Mouse (Mus musculus) liver, postnatal 0 days (tissue): ENCODE measurements around the gene Gm9837. TPM values are rescaled to one million over a fixed set of nuclear protein-coding genes. Genes with fewer than 3 reads are reported as not detected.

Source experiments
- ATAC-seq: fragments of 200-750 bp; cut with Nextera tagmentation; 2 replicates; pipeline ENCODE4 v1.8.0; 2017; ENCODE audit warnings: mild to moderate bottlenecking, moderate library complexity
- DNase-seq: peaks from one replicate; pipeline ENCODE4 v3.0.0-alpha.2; 2016
- H3K27ac ChIP-seq: fragments of 300-500 bp; sonication (generic); 2 replicates; pipeline ENCODE4 v1.5.1; 2014; ENCODE audit warnings: antibody characterized with exemption, moderate library complexity, mild to moderate bottlenecking, low read depth
- H3K27me3 ChIP-seq: fragments of 300-500 bp; sonication (generic); 2 replicates; pipeline ENCODE4 v1.6.1; 2014; ENCODE audit warnings: low read length, control low read depth, mixed read lengths; ENCODE audit not compliant: insufficient read depth
- H3K36me3 ChIP-seq: fragments of 300-500 bp; sonication (generic); replicated peaks from 2 replicates; pipeline ENCODE4 v1.6.1; 2014; ENCODE audit warnings: mild to moderate bottlenecking, control low read depth, low read length, moderate library complexity, mixed read lengths; ENCODE audit not compliant: insufficient read depth
- H3K4me1 ChIP-seq: fragments of 300-500 bp; sonication (generic); 2 replicates; pipeline ENCODE4 v1.6.1; 2014; ENCODE audit warnings: antibody characterized with exemption, mild to moderate bottlenecking, control low read depth; ENCODE audit not compliant: insufficient read depth
- H3K4me2 ChIP-seq: fragments of 300-500 bp; sonication (generic); 2 replicates; pipeline ENCODE4 v1.6.1; 2014; ENCODE audit warnings: low read depth, mild to moderate bottlenecking, low read length, moderate library complexity, mixed read lengths
- H3K4me3 ChIP-seq: fragments of 300-500 bp; sonication (generic); 2 replicates; pipeline ENCODE4 v1.5.1; 2014; ENCODE audit warnings: low read depth, low read length
- H3K9ac ChIP-seq: fragments of 300-500 bp; sonication (generic); replicated peaks from 2 replicates; pipeline ENCODE4 v1.6.1; 2014; ENCODE audit warnings: mild to moderate bottlenecking, moderate library complexity
- H3K9me3 ChIP-seq: fragments of 300-500 bp; sonication (generic); 2 replicates; pipeline ENCODE4 v1.6.1; 2016; ENCODE audit warnings: mild to moderate bottlenecking, control low read depth, low read length, mixed read lengths
- CTCF ChIP-seq: sonication (generic); IDR thresholded peaks from 2 replicates; pipeline ENCODE4 v1.5.1; 2016; ENCODE audit warnings: antibody characterized with exemption, low read depth
- EP300 ChIP-seq: IDR thresholded peaks from 2 replicates; pipeline ENCODE4 v1.6.1; 2016; ENCODE audit warnings: antibody characterized with exemption, low read depth, mild to moderate bottlenecking
- WGBS: fragments of 180-500 bp; shearing (Covaris S2); extraction: QIAGEN DNeasy Blood & Tissue Kit; methylation state at CpG from one replicate; pipeline ENCODE4 v1.1.7; 2014; ENCODE audit not compliant: insufficient replicate concordance; 5-methylcytosine and 5-hydroxymethylcytosine counted together
- polyA plus RNA-seq: library from polyadenylated mRNA; unstranded; fragments of >200 nt; fragmentation: Nextera tagmentation; extraction: Ambion mirVana; gene quantifications from 2 replicates; pipeline ENCODE4 v1.2.1, GENCODE M21; 2015

The Gm9837 gene
- polyA plus RNA-seq, 1 experiment from 2014 or later = not detected

- WGBS = 52% methylated on average over 4 of the region's 4 CpGs
- ATAC-seq (peak; percentile 73), DNase-seq (peak; percentile 44)
- no peak for TF ChIP-seq CTCF
- TF ChIP-seq EP300 = peak; percentile 98
- peak overlapping the region; percentile 79 for H3K4me2 ChIP-seq
- peak overlapping the region; percentile 39 for H3K9ac ChIP-seq
- peaks cover 40% of the 10 kb centered on the region for H3K27me3 ChIP-seq
- peak overlapping the region; percentile 15 for H3K4me3 ChIP-seq
- H3K27ac ChIP-seq = peak overlapping the region; percentile 87
- no peaks in the 10 kb centered on the region; the same call in 1 of the 2 replicates for H3K36me3 ChIP-seq
- H3K9me3 ChIP-seq = no peaks in the 10 kb centered on the region
- H3K4me1 ChIP-seq = peaks cover 18% of the 10 kb centered on the region
Observed at GRCm38 (mm10) chr11:53481088-53481730, 10.9 kb upstream of the Gm9837 start.

GRCm38 (mm10) chr11:53479783-53480301 is 9.6 kb upstream of the Gm9837 start, which contains the start of the genes Gm9945 and Sowaha:
Gm9945 (plus strand) TSS chr11:53480166.
Sowaha (minus strand) TSS chr11:53480274.
- ATAC-seq = peak; percentile 63
- peaks cover 18% of the 10 kb centered on the region for H3K4me1 ChIP-seq

DNA sequence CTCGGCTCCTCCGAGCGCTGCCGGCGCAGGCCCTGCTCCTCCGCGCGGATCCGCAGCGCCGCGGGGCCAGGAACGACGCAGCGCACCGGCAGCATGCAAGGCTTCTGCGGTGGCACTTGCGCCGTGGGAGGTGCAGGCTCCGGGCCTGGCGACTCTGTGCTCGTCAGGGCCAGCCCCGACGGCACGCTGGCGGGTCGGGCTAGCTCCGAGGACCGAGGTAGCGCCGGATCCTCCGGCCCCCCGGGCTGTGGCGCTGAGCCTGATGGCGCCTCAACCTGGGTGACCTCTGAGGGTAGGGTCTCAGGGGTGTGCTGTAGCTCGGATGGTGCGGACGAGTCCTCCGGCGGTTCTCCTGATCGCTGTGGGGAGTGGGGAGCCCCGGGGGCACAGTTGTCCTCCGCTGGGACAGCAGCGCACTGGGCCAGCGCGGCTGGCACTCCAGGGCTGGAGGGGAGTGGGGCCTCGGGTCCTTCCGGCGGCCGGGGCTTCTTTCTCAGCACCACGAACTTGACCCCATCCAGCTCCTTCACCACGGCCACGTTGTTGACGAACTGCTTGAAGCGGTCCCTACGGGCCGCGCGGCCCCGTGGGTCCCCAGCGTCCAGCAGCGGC is 9.0 kb upstream of the Gm9837 start:
- Histone ChIP-seq H3K4me2 (peak overlapping the region; percentile 79), H3K4me1 (peaks cover 18% of the 10 kb centered on the region), H3K27me3 (peaks cover 54% of the 10 kb centered on the region), H3K4me3 (peak overlapping the region; percentile 69), H3K9ac (peak overlapping the region; percentile 61), H3K27ac (peak overlapping the region; percentile 87), H3K36me3 (no peaks in the 10 kb centered on the region; the same call in 1 of the 2 replicates), H3K9me3 (no peaks in the 10 kb centered on the region)
- DNase-seq (no peak), ATAC-seq (peak; percentile 2; the same call in 1 of the 2 replicates)
- 2% methylated on average over 60 of the region's 62 CpGs for WGBS
- TF ChIP-seq EP300 (no peak), CTCF (no peak)

More at GRCm38 (mm10) chr11:53479783-53480301, 9.6 kb upstream of the Gm9837 start, which contains the start of the genes Gm9945 and Sowaha:
- DNase-seq = peak; percentile 63
- H3K27ac ChIP-seq = peak within 1 kb of the TSS; percentile 87
- peak within 1 kb of the TSS; percentile 69 for H3K4me3 ChIP-seq
- TF ChIP-seq CTCF = 0 out of 2 replicates have a peak, but pooled peaks have one; percentile 29
- no peak for TF ChIP-seq EP300
- H3K36me3 ChIP-seq = no peaks in the 10 kb centered on the region; the same call in 1 of the 2 replicates
- peaks cover 48% of the 10 kb centered on the region for H3K27me3 ChIP-seq
- no peaks in the 10 kb centered on the region for H3K9me3 ChIP-seq
- H3K9ac ChIP-seq = peak within 1 kb of the TSS; percentile 61
- H3K4me2 ChIP-seq = peak within 1 kb of the TSS; percentile 79
- 3% methylated on average over 38 of the region's 40 CpGs for WGBS

DNA sequence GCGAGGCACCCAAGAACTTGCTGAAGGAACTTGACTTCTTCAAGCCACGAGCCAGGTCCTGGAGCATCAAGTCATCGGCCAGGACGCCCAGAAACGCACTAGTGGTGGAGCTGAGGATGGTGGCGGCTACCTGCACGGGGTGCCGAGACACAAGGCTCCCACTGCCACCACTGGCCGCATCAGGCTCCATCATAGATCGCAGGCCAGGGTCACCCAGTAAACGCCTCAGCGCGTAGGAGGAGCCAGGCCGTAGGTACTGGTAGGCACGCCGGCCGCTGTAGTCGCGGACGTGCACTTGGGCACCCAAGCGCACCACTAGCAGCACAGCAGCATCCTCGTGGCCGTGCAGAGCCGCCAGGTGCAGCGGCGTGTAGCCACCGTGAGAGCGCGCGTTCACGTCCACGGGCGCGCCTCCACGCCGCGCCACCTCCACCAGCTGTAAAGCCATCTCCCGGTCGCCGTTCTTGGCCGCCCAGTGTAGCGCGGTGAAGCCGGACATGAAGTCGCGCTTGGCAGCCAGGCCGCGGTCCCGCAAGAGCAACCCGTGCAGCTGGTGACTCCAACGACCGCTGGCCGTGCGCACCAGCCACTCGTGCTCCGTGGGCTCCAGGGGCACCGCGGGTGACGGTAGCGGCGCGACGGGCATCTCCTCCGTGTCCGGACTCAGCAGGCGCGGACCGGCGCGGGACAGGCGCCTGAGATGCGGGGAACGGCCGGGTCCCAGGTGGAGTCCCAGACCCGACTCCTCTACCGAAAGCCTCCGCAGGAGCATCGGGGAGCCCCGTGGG is 8.3 kb upstream of the Gm9837 start:
- H3K4me2 ChIP-seq = peak overlapping the region; percentile 79
- H3K27me3 ChIP-seq = peaks cover 60% of the 10 kb centered on the region
- H3K4me3 ChIP-seq = peak overlapping the region; percentile 69
- H3K9me3 ChIP-seq = no peaks in the 10 kb centered on the region
- WGBS = 7% methylated on average over 77 of the region's 79 CpGs
- DNase-seq = peak; percentile 51
- H3K36me3 ChIP-seq = no peaks in the 10 kb centered on the region; the same call in 1 of the 2 replicates
- ATAC-seq = no peak
- H3K9ac ChIP-seq = peak overlapping the region; percentile 61
- H3K4me1 ChIP-seq = peaks cover 18% of the 10 kb centered on the region
- no peak for TF ChIP-seq CTCF
- no peak for TF ChIP-seq EP300
- no peak overlapping the region for H3K27ac ChIP-seq

DNA sequence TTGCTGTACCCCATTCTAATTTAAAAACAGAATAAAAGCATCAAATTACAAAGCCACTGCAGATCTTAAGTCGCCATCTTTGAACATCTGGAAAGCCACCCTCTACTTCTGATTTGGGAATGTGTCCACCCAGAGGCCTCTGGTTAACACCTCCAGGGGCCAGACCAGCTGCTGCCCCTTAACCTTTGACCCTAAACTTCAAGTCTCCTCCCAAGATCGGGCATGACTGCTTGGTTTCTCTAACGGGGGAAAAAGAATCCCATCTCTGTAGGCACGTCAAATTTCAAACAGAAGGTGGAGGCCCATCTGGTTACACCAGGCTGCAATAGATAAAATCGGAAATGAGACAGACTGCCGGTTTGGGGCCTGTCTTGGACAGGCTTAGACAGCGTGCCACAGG is 7.6 kb upstream of the Gm9837 start:
- Histone ChIP-seq H3K27me3 (peaks cover 60% of the 10 kb centered on the region), H3K4me1 (peaks cover 18% of the 10 kb centered on the region), H3K4me3 (peak overlapping the region; percentile 69), H3K9ac (no peak overlapping the region; the same call in 1 of the 2 replicates), H3K27ac (no peak overlapping the region), H3K36me3 (no peaks in the 10 kb centered on the region; the same call in 1 of the 2 replicates), H3K4me2 (peak overlapping the region; percentile 79), H3K9me3 (no peaks in the 10 kb centered on the region)
- WGBS = 43% methylated on average over 7 of the region's 7 CpGs
- DNase-seq (no peak), ATAC-seq (no peak)
- TF ChIP-seq EP300 (no peak), CTCF (no peak)
